Mouse (Mus musculus): Measurements from ENCODE around the gene Gm28308. TPM values are rescaled to one million over a fixed set of nuclear protein-coding genes. Genes with fewer than 3 reads are reported as not detected.

Gene Gm28308
- total and polyA plus RNA-seq, 3 experiments: not detected

DNA sequence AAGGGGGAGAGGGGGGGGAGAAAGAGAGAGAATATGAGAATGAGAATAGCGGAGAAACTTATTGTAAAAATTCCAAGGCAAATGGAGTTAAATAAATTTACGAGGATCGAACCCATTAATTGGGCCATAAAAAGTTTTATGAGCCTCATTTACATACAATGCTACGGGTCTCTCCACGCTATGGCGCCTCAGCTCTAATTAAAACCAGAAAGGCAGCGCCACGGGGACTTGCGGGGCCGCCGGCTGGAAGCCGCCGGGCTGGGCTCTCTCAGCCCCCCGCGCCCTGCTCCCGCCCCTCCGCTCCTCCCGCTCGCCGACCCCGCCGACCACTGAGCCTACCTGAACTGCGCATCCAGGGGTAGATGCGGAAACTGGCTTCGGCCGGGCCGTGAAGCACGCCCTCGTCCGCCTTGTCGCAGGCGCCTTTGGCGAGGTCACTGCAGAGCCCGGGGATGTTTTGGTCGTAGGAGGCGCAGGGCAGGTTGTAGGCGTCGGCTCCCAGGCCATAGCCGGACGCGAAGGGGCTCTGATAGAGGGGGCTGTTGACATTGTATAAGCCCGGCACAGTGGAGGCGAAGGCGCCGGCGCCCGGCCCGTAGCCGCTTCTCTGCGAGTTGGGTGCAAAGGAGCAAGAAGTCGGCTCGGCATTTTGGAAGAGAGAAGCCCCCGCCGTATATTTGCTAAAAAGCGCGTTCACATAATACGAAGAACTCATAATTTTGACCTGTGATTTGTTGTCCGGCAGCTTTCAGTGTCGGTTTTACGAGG, 3.7 kb upstream of the Gm28308 start:
- TF ChIP-seq PAX5 (IDR thresholded peaks at IDR 0.05; ENCODE audit: low read length): no peak
- TF ChIP-seq BHLHE40 (IDR thresholded peaks at IDR 0.05; ENCODE audit: low read depth, low read length): no peak
- TF ChIP-seq IRF4 (IDR thresholded peaks at IDR 0.05; ENCODE audit: low read depth, low read length): no peak
- no peak for TF ChIP-seq MAFK (IDR thresholded peaks at IDR 0.05; ENCODE audit: insufficient replicate concordance, low read length)
- TF ChIP-seq HCFC1 (IDR thresholded peaks at IDR 0.05; ENCODE audit: low read depth, low read length): no peak
- TF ChIP-seq E2F4 (IDR thresholded peaks at IDR 0.05; ENCODE audit: insufficient replicate concordance, low read depth, low read length): no peak
- TF ChIP-seq USF2 (conservative IDR thresholded peaks at IDR 0.05; ENCODE audit: low read depth, low read length): no peak
- no peak for TF ChIP-seq USF1 (IDR thresholded peaks at IDR 0.05; ENCODE audit: low read depth, low read length)
- no peak for TF ChIP-seq ETS1 (conservative IDR thresholded peaks at IDR 0.05; ENCODE audit: low read depth, low read length)
- TF ChIP-seq RAD21 (IDR thresholded peaks at IDR 0.05; ENCODE audit: low read depth, low read length): no peak
- no peak for TF ChIP-seq SMC3 (IDR thresholded peaks at IDR 0.05; ENCODE audit: low read depth, low read length)
- Histone ChIP-seq H3K4me2 (ENCODE audit: insufficient read depth, low read depth, poor library complexity, severe bottlenecking) (no peak overlapping the region), H3K9me3 (replicated peaks; ENCODE audit: low read length) (peaks cover 22% of the 10 kb centered on the region), H3K4me1 (ENCODE audit: control insufficient read depth in 1 of 2, insufficient read depth in 2 of 2) (peaks cover 4 to 16% of the 10 kb centered on the region in 2 experiments; a peak in 2 of 4 replicates), H3K36me3 (replicated peaks in 1 of 2; ENCODE audit: control insufficient read depth in 1 of 2, insufficient read depth in 1 of 2, low read length in 1 of 2) (no peaks in the 10 kb centered on the region), H3K4me3 (replicated peaks in 1 of 3; ENCODE audit: low read depth in 2 of 3, low read length in 2 of 3, poor library complexity in 1 of 3) (no peak overlapping the region), H3K27ac (ENCODE audit: insufficient read depth, low read depth) (no peak overlapping the region), H3K27me3 (replicated peaks) (peaks cover 2% of the 10 kb centered on the region), H3K9ac (ENCODE audit: insufficient read depth, low read depth) (no peak overlapping the region), H3K79me2 (replicated peaks; ENCODE audit: control insufficient read depth, extremely low read depth, insufficient read depth, poor library complexity, severe bottlenecking) (no peaks in the 10 kb centered on the region)
- in situ Hi-C loops (cut with MboI; ENCODE audit: low pct_ligation_motif_present, low pct_unique_long_range_greater_than_20kb, low sequenced_read_pairs) (loop anchor here (10.0 to 25.0 kb wide), 2 partner anchors 205 to 352 kb away; partner anchors contain the start of gene Skap2), dilution Hi-C loops (cut with MboI; ENCODE audit: extremely low pct_ligation_motif_present, extremely low pct_unique_long_range_greater_than_20kb, low sequenced_read_pairs) (no loop called here)
- DNase-seq (ENCODE audit: extremely low read depth): no peak

DNA sequence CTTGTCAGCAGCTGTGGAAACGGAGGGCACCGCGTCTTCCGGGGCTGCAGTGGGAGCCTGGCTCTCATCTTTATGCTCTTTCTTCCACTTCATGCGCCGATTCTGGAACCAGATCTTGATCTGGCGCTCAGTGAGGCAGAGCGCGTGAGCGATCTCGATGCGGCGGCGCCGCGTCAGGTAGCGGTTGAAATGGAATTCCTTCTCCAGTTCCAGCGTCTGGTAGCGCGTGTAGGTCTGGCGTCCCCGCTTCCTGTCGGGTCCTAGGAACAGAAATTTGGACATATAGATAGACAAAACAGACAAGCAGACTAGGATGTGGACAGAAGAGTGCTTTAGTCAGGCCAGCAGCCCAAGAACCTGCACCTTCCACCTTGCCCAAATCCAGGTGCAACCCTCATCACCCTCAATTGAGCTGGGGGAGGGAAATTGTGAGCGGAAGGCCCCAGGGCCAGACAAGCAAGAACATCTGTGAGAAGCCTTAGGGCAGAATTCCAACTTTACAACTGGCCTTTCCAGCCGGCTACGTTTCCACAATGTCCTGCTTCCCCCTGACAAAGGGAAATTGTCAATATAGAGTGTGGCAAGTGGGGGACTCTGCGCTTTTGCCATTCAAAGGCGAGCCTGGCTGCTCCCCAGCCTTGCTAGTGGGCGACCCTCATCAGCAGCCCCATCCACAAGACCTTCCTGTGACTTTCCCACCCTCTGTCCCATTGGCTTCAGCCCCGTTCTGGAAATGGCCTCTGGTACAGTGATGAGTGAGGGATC, 2.8 kb upstream of the Gm28308 start:
- H3K4me1 ChIP-seq (ENCODE audit: control insufficient read depth in 1 of 2, insufficient read depth in 2 of 2): peaks cover 4 to 16% of the 10 kb centered on the region in 2 experiments; a peak in 2 of 4 replicates
- no peak overlapping the region for H3K27ac ChIP-seq (ENCODE audit: insufficient read depth, low read depth)
- H3K4me2 ChIP-seq (ENCODE audit: insufficient read depth, low read depth, poor library complexity, severe bottlenecking): no peak overlapping the region
- H3K36me3 ChIP-seq (replicated peaks in 1 of 2; ENCODE audit: control insufficient read depth in 1 of 2, insufficient read depth in 1 of 2, low read length in 1 of 2): no peaks in the 10 kb centered on the region
- DNase-seq (ENCODE audit: extremely low read depth): no peak
- no peaks in the 10 kb centered on the region for H3K79me2 ChIP-seq (replicated peaks; ENCODE audit: control insufficient read depth, extremely low read depth, insufficient read depth, poor library complexity, severe bottlenecking)
- peaks cover 2% of the 10 kb centered on the region for H3K27me3 ChIP-seq (replicated peaks)
- H3K9ac ChIP-seq (ENCODE audit: insufficient read depth, low read depth): no peak overlapping the region
- H3K4me3 ChIP-seq (replicated peaks in 1 of 3; ENCODE audit: low read depth in 2 of 3, low read length in 2 of 3, poor library complexity in 1 of 3): no peak overlapping the region
- dilution Hi-C loops (cut with MboI; ENCODE audit: extremely low pct_ligation_motif_present, extremely low pct_unique_long_range_greater_than_20kb, low sequenced_read_pairs) (no loop called here), in situ Hi-C loops (cut with MboI; ENCODE audit: low pct_ligation_motif_present, low pct_unique_long_range_greater_than_20kb, low sequenced_read_pairs) (loop anchor here (10.0 to 25.0 kb wide), 2 partner anchors 204 to 351 kb away; partner anchors contain the start of gene Skap2)
- H3K9me3 ChIP-seq (replicated peaks; ENCODE audit: low read length): peaks cover 22% of the 10 kb centered on the region
- TF ChIP-seq MXI1 (IDR thresholded peaks at IDR 0.05; ENCODE audit: low read depth, low read length) (no peak), MAX (IDR thresholded peaks at IDR 0.05; ENCODE audit: low read length) (no peak), RAD21 (IDR thresholded peaks at IDR 0.05; ENCODE audit: low read depth, low read length) (no peak), MAFK (IDR thresholded peaks at IDR 0.05; ENCODE audit: insufficient replicate concordance, low read length) (no peak), E2F4 (IDR thresholded peaks at IDR 0.05; ENCODE audit: insufficient replicate concordance, low read depth, low read length) (no peak), CTCF (conservative IDR thresholded peaks at IDR 0.05 in 1 of 2, IDR thresholded peaks at IDR 0.05 in 1 of 2; ENCODE audit: low read depth in 2 of 2, low read length in 2 of 2) (no peak), NRF1 (IDR thresholded peaks at IDR 0.05; ENCODE audit: low read depth, low read length) (no peak), USF1 (IDR thresholded peaks at IDR 0.05; ENCODE audit: low read depth, low read length) (no peak), ELF1 (IDR thresholded peaks at IDR 0.05; ENCODE audit: low read depth, low read length) (no peak), ETS1 (conservative IDR thresholded peaks at IDR 0.05; ENCODE audit: low read depth, low read length) (no peak), CHD1 (IDR thresholded peaks at IDR 0.05; ENCODE audit: low read depth, low read length) (no peak), ZMIZ1 (IDR thresholded peaks at IDR 0.05; ENCODE audit: low read depth, low read length) (no peak), USF2 (conservative IDR thresholded peaks at IDR 0.05; ENCODE audit: low read depth, low read length) (no peak), JUN (IDR thresholded peaks at IDR 0.05; ENCODE audit: insufficient read depth, low read depth, low read length) (no peak), ZKSCAN1 (IDR thresholded peaks at IDR 0.05; ENCODE audit: borderline replicate concordance, low read depth, low read length) (no peak)
